Mouse (Mus musculus): Measurements from ENCODE around the gene Trp53i13. TPM values are rescaled to one million over a fixed set of nuclear protein-coding genes. Genes with fewer than 3 reads are reported as not detected.

Trp53i13 gene
- polyA plus RNA-seq, 1 experiment from 2014 or later = 23.5 TPM

DNA sequence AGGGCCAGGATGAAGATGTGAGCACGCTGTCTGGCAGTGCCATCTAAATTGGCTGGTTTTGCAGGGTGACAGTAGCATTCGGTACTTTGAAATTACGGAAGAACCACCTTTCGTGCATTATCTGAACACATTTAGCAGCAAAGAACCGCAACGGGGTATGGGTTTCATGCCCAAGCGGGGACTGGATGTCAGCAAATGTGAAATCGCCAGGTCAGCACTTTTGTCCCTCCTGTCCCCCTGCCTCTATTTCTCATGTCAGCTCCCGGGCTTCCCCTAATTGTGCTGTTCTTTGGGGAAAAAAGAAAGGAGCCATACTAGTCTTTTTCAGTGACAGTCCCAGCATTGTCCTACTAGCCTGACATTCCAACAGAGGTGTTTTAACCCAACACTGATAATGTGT is 47.4 kb downstream of the Trp53i13 start:
- Histone ChIP-seq H3K9ac (no peak overlapping the region), H3K4me2 (no peak overlapping the region), H3K36me3 (peaks cover 45% of the 10 kb centered on the region), H3K4me3 (no peak overlapping the region), H3K27me3 (replicated peaks) (peaks cover 53% of the 10 kb centered on the region), H3K4me1 (peaks cover 46% of the 10 kb centered on the region), H3K27ac (replicated peaks) (no peak overlapping the region), H3K9me3 (no peaks in the 10 kb centered on the region)
- 77% methylated on average over 9 of the region's 9 CpGs for WGBS
- no peak for ATAC-seq (ENCODE audit: extremely low read depth, insufficient number of reproducible peaks, low FRiP score, low TSS enrichment)

DNA sequence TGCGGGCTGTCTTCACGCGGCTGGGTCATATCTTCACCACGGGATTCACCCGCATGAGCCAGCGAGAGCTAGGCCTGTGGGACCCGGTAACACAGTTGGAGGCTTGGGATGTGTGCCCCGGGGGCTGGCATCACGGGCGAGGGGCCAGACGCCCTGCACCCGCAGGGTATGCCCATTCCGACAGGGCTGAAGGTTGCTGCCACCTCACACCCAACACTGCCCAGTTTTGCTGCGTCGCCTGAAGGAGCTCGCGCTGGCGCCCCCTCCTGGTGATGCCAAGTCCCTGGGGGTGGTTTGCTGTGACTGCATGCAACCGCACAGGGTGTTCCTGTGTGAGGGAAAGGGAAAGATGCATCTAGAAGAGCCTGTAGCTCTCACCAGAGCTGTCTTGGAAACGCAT is 48.0 kb downstream of the Trp53i13 start:
- peak overlapping the region; percentile 40 for H3K4me2 ChIP-seq
- H3K9me3 ChIP-seq = no peaks in the 10 kb centered on the region
- peaks cover 39% of the 10 kb centered on the region for H3K36me3 ChIP-seq
- H3K27me3 ChIP-seq (replicated peaks) = peaks cover 53% of the 10 kb centered on the region
- 17% methylated on average over 20 of the region's 20 CpGs for WGBS
- peaks cover 52% of the 10 kb centered on the region for H3K4me1 ChIP-seq
- H3K9ac ChIP-seq = peak overlapping the region; percentile 41; the same call in 1 of the 2 replicates
- ATAC-seq (ENCODE audit: extremely low read depth, insufficient number of reproducible peaks, low FRiP score, low TSS enrichment) = no peak
- no peak overlapping the region for H3K27ac ChIP-seq (replicated peaks)
- H3K4me3 ChIP-seq = no peak overlapping the region

DNA sequence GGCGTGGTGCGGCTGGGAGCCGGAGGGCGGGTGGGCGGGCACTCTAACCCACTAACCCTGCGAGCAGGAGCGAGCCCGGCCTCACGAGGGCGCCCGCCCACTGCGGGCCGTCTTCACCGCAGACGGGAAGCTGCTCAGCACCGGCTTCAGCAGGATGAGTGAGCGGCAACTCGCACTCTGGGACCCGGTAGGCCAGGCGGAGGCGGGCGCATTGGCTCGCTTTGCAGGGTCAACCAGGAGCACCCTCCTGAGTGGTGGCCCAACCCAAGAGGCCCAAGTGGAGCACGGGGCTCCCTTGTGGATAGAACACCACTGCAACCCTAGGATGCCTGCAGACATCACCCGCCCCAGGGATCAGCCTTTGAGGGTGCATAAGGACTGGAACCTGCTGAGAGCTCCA is 48.6 kb downstream of the Trp53i13 start:
- ATAC-seq (ENCODE audit: extremely low read depth, insufficient number of reproducible peaks, low FRiP score, low TSS enrichment) = no peak
- 7% methylated on average over 25 of the region's 25 CpGs for WGBS
- Histone ChIP-seq H3K4me2 (peak overlapping the region; percentile 40), H3K27me3 (replicated peaks) (peaks cover 53% of the 10 kb centered on the region), H3K4me1 (peaks cover 53% of the 10 kb centered on the region), H3K9me3 (no peaks in the 10 kb centered on the region), H3K36me3 (peaks cover 33% of the 10 kb centered on the region), H3K4me3 (peak overlapping the region; percentile 8; the same call in 1 of the 2 replicates), H3K9ac (peak overlapping the region; percentile 41), H3K27ac (replicated peaks) (no peak overlapping the region)

DNA sequence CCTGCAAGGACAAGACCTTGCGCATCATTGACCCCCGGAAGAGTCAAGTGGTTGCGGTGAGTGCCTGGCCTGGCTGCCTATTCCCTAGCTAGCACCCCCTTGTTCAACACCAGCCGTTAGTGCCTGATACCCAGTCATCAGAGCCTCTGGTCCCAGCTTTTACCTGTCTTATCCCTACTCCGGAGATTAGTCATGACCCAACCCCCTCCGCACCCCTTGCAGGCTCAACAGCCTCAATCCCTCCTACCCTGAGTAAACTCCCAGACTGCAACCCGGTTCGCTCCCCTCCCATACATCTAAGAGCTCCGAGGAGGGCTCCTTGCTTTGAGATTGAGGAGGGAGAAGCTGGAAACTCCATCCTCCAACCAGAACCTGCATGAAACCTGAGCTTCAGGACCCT is 49.2 kb downstream of the Trp53i13 start:
- H3K4me2 ChIP-seq = peak overlapping the region; percentile 40
- H3K27ac ChIP-seq (replicated peaks) = no peak overlapping the region
- no peaks in the 10 kb centered on the region for H3K9me3 ChIP-seq
- WGBS = 38% methylated on average over 9 of the region's 9 CpGs
- H3K9ac ChIP-seq = peak overlapping the region; percentile 41; the same call in 1 of the 2 replicates
- H3K4me3 ChIP-seq = peak overlapping the region; percentile 8; the same call in 1 of the 2 replicates
- H3K36me3 ChIP-seq = peaks cover 27% of the 10 kb centered on the region
- ATAC-seq (ENCODE audit: extremely low read depth, insufficient number of reproducible peaks, low FRiP score, low TSS enrichment) = no peak
- peaks cover 50% of the 10 kb centered on the region for H3K27me3 ChIP-seq (replicated peaks)
- peaks cover 60% of the 10 kb centered on the region for H3K4me1 ChIP-seq

DNA sequence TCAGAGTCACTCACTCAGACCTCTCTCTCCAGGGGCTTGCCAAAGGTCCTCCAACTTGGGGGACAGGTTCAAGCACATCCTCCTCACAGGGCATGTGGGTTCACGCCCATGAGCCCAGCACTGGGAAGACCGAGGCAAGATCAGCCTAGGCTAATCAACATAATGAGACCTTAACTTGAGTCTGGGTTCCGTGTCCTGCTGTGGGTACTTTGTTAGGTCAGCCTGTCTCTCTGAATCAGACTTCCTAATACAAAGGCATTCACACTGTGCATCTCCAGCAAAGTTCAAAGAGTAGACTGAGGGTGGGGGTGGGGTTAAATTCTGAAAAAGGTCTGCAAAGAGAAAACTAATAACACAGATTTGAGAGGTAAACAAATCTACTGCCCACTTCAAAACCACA is 50.7 kb downstream of the Trp53i13 start:
- peak overlapping the region; percentile 58; the same call in 1 of the 2 replicates for H3K9ac ChIP-seq
- H3K4me2 ChIP-seq = peak overlapping the region; percentile 27
- peaks cover 66% of the 10 kb centered on the region for H3K4me1 ChIP-seq

DNA sequence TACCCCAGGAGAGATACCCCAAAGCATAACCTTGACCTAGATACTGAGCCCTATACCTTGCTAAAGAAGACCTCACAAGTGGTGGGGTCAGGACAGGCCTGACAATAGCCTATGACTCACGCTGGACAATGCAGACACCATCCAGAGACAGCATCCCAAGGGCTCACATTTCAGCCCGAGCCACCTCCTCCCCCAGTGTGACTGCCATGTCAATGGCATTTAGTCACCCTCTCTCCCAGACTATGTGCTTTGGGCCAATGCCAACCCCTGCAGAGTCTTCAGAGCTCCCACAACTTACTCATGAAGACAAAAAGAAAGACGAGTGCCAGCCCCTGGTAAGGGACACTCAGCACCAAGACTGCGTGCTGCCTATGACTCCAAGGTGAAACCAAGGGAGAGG is 51.1 kb downstream of the Trp53i13 start:
- Histone ChIP-seq H3K4me3 (no peak overlapping the region), H3K27me3 (replicated peaks) (peaks cover 57% of the 10 kb centered on the region), H3K27ac (replicated peaks) (peak overlapping the region; percentile 95), H3K36me3 (peaks cover 17% of the 10 kb centered on the region), H3K4me2 (peak overlapping the region; percentile 27), H3K9ac (peak overlapping the region; percentile 58; the same call in 1 of the 2 replicates), H3K9me3 (no peaks in the 10 kb centered on the region), H3K4me1 (peaks cover 66% of the 10 kb centered on the region)
- ATAC-seq (ENCODE audit: extremely low read depth, insufficient number of reproducible peaks, low FRiP score, low TSS enrichment) = 0 out of 2 replicates have a peak, but pooled peaks have one; percentile 15
- whole genome bisulfite sequencing = 18% methylated on average over 4 of the region's 4 CpGs

More for the DNA sequence above, 50.7 kb downstream of the Trp53i13 start:
- no peak for ATAC-seq (ENCODE audit: extremely low read depth, insufficient number of reproducible peaks, low FRiP score, low TSS enrichment)
- Histone ChIP-seq H3K36me3 (peaks cover 18% of the 10 kb centered on the region), H3K27ac (replicated peaks) (peak overlapping the region; percentile 95), H3K27me3 (replicated peaks) (peaks cover 58% of the 10 kb centered on the region), H3K4me3 (no peak overlapping the region), H3K9me3 (no peaks in the 10 kb centered on the region)
- WGBS = 70% methylated on average over 3 of the region's 3 CpGs

DNA sequence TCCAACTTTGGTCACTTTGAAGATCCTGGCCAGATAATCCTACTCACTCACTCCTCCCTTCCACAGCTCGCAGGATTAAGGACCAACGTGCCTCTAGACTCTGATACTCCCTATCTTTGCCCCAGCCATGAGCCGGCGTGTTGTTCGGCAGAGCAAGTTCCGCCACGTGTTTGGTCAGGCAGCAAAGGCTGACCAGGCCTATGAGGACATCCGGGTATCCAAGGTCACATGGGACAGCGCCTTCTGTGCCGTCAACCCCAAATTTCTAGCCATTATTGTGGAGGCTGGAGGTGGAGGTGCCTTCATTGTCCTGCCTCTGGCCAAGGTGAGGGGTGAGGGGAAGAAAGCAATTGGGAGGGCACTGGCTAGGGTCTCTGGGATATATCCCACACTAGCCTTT is 52.0 kb downstream of the Trp53i13 start:
- H3K9ac ChIP-seq = peak overlapping the region; percentile 89
- H3K27ac ChIP-seq (replicated peaks) = peak overlapping the region; percentile 95
- H3K4me3 ChIP-seq = peak overlapping the region; percentile 67; the same call in 1 of the 2 replicates
- peaks cover 48% of the 10 kb centered on the region for H3K27me3 ChIP-seq (replicated peaks)
- no peak for ATAC-seq (ENCODE audit: extremely low read depth, insufficient number of reproducible peaks, low FRiP score, low TSS enrichment)
- peaks cover 66% of the 10 kb centered on the region for H3K4me1 ChIP-seq
- WGBS = 60% methylated on average over 10 of the region's 10 CpGs
- H3K4me2 ChIP-seq = peak overlapping the region; percentile 88
- peaks cover 13% of the 10 kb centered on the region; the same call in 1 of the 2 replicates for H3K36me3 ChIP-seq
- no peaks in the 10 kb centered on the region for H3K9me3 ChIP-seq

DNA sequence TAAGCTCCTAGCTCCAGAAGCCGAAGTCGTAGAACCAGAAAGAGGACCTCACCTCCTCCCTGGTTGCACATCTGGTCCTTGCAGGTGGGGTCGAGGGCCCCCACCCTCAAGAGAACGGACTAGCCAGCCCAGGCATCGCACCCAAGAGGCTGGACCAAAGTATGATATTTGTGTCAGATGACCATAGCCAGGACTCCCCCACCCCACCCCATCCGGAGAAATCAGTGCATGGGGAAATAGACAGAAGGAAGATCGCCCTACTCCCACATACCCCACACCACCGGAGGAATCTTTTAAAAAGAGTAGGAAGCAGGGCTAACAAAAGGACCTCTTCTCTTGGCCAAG is 52.7 kb downstream of the Trp53i13 start:
- Histone ChIP-seq H3K4me1 (peaks cover 66% of the 10 kb centered on the region), H3K9me3 (no peaks in the 10 kb centered on the region), H3K9ac (peak overlapping the region; percentile 89), H3K4me3 (peak overlapping the region; percentile 67), H3K27ac (replicated peaks) (peak overlapping the region; percentile 95), H3K36me3 (0 out of 2 replicates have a peak, but pooled peaks cover 13% of the 10 kb centered on the region), H3K27me3 (replicated peaks) (peaks cover 42% of the 10 kb centered on the region), H3K4me2 (peak overlapping the region; percentile 88)
- ATAC-seq (ENCODE audit: extremely low read depth, insufficient number of reproducible peaks, low FRiP score, low TSS enrichment) = no peak
- WGBS = 33% methylated on average over 8 of the region's 8 CpGs

DNA sequence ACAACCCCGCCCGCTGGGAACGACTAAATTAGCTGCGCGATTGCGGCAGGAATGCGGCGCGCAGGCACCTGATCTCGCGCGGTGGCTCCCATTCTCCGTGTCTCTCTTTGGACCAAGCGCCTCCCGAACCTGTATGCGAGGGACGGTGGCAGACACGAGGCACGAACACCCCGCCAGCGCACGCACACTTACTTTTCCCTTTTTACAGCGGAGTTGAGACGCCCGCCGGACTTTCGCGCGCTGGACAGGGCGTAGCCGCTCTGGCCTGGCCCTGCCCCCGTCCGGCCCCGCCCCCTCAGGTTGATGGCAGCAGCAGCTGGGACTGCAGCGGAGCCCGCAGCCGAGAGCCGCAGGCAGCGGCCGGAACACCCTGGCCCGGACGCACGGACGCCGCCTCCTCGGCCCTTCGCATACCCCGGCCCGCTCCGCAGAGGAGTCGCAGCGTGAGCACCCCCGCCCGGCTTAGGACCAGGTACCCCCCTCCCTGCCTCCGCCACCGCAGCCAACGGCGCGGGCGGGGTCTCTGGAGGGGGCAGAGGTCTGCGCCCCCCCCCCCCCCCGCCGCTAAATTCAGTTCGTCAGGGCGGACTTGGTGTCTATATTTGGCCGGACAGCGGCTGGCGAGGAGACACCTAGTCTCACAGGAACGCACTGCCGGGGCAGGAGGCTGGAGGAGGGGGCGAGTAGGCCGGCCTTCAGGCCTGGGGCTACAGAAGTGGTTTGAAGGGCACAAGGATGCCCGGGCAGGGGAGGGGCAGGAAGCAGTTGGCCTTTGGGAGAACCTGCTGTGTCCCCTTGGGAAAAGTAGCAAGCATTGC is 53.3 kb downstream of the Trp53i13 start, which contains the start of gene Coro6:
TSS of gene Coro6 (plus strand) at position 129 of the 818 bp plus-strand sequence.
- peaks cover 61% of the 10 kb centered on the region for H3K4me1 ChIP-seq
- H3K27me3 ChIP-seq (replicated peaks) = peaks cover 36% of the 10 kb centered on the region
- H3K9me3 ChIP-seq = no peaks in the 10 kb centered on the region
- H3K9ac ChIP-seq = peak within 1 kb of the TSS; percentile 89
- WGBS = 1% methylated on average over 71 of the region's 73 CpGs
- H3K4me3 ChIP-seq = peak within 1 kb of the TSS; percentile 67
- H3K4me2 ChIP-seq = peak within 1 kb of the TSS; percentile 88
- H3K27ac ChIP-seq (replicated peaks) = peak within 1 kb of the TSS; percentile 95
- ATAC-seq (ENCODE audit: extremely low read depth, insufficient number of reproducible peaks, low FRiP score, low TSS enrichment) = peak; percentile 64; the same call in 1 of the 2 replicates
- peaks cover 19% of the 10 kb centered on the region; the same call in 1 of the 2 replicates for H3K36me3 ChIP-seq

DNA sequence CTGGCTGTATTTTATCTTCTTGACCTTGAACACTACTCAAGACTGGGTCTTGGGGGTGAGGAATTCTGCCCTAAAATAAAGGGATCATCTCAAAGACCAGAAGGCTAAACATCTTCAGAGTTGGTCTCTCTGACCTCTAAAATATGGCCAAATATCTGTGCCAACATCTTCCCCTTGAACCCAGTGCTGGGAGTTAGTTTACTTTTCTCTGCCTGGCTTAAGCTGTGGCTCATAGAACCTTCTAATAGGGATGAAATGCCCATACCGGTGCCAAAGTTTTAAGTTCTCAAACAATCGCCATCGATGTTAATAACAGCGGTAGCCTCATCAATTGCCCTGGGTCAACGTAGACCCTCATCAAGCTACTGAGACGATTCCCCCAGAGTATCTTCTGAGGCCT is 53.9 kb downstream of the Trp53i13 start:
- Histone ChIP-seq H3K9ac (peak overlapping the region; percentile 89), H3K27me3 (replicated peaks) (peaks cover 31% of the 10 kb centered on the region), H3K4me3 (peak overlapping the region; percentile 67), H3K4me2 (peak overlapping the region; percentile 88), H3K36me3 (peaks cover 20% of the 10 kb centered on the region; the same call in 1 of the 2 replicates), H3K27ac (replicated peaks) (peak overlapping the region; percentile 95), H3K9me3 (no peaks in the 10 kb centered on the region), H3K4me1 (peaks cover 60% of the 10 kb centered on the region)
- 4% methylated on average over 6 of the region's 6 CpGs for WGBS
- no peak for ATAC-seq (ENCODE audit: extremely low read depth, insufficient number of reproducible peaks, low FRiP score, low TSS enrichment)

Data from heart, embryonic 13.5 days (tissue).